Mouse (Mus musculus): Measurements from ENCODE around the gene Hs6st1. TPM values are rescaled to one million over a fixed set of nuclear protein-coding genes. Genes with fewer than 3 reads are reported as not detected.

Hs6st1 gene
- polyA plus RNA-seq, 1 experiment from 2014 or later = 24.1 TPM

- WGBS = 97% methylated on average over 5 of the region's 5 CpGs
Measured at GRCm38 (mm10) chr1:36074197-36074596, 6.0 kb downstream of the Hs6st1 start.

GRCm38 (mm10) chr1:36074968-36075367, 6.8 kb downstream of the Hs6st1 start:
- WGBS = 87% methylated on average over 7 of the region's 7 CpGs

More at GRCm38 (mm10) chr1:36074197-36074596, 6.0 kb downstream of the Hs6st1 start:
- no peak overlapping the region for H3K9ac ChIP-seq (replicated peaks)
- no peak overlapping the region for H3K4me3 ChIP-seq (replicated peaks)
- no peaks in the 10 kb centered on the region for H3K27me3 ChIP-seq (replicated peaks)
- H3K4me1 ChIP-seq = peaks cover 90% of the 10 kb centered on the region
- H3K4me2 ChIP-seq = no peak overlapping the region
- ATAC-seq (ENCODE audit: low FRiP score) = no peak
- H3K27ac ChIP-seq (replicated peaks) = no peak overlapping the region
- H3K9me3 ChIP-seq (replicated peaks) = no peaks in the 10 kb centered on the region
- H3K36me3 ChIP-seq = 0 out of 2 replicates have a peak, but pooled peaks cover 3% of the 10 kb centered on the region

GRCm38 (mm10) chr1:36075652-36076051, 7.5 kb downstream of the Hs6st1 start:
- Histone ChIP-seq H3K4me3 (replicated peaks) (no peak overlapping the region), H3K9ac (replicated peaks) (no peak overlapping the region), H3K27ac (replicated peaks) (no peak overlapping the region), H3K36me3 (0 out of 2 replicates have a peak, but pooled peaks cover 3% of the 10 kb centered on the region), H3K9me3 (replicated peaks) (no peaks in the 10 kb centered on the region), H3K4me2 (no peak overlapping the region), H3K4me1 (peaks cover 90% of the 10 kb centered on the region), H3K27me3 (replicated peaks) (no peaks in the 10 kb centered on the region)
- ATAC-seq (ENCODE audit: low FRiP score) = no peak
- 80% methylated on average over 5 of the region's 5 CpGs for WGBS

More at GRCm38 (mm10) chr1:36074968-36075367, 6.8 kb downstream of the Hs6st1 start:
- no peak overlapping the region for H3K4me3 ChIP-seq (replicated peaks)
- H3K36me3 ChIP-seq = 0 out of 2 replicates have a peak, but pooled peaks cover 3% of the 10 kb centered on the region
- H3K4me2 ChIP-seq = no peak overlapping the region
- no peak overlapping the region for H3K27ac ChIP-seq (replicated peaks)
- ATAC-seq (ENCODE audit: low FRiP score) = no peak
- H3K4me1 ChIP-seq = peaks cover 90% of the 10 kb centered on the region
- no peaks in the 10 kb centered on the region for H3K27me3 ChIP-seq (replicated peaks)
- no peaks in the 10 kb centered on the region for H3K9me3 ChIP-seq (replicated peaks)
- no peak overlapping the region for H3K9ac ChIP-seq (replicated peaks)

- ATAC-seq (ENCODE audit: low FRiP score) = no peak
- H3K27me3 ChIP-seq (replicated peaks) = no peaks in the 10 kb centered on the region
Measured at GRCm38 (mm10) chr1:36077084-36077483, 8.9 kb downstream of the Hs6st1 start.

GRCm38 (mm10) chr1:36078250-36078649, 10.1 kb downstream of the Hs6st1 start:
- Histone ChIP-seq H3K9me3 (replicated peaks) (no peaks in the 10 kb centered on the region), H3K4me3 (replicated peaks) (no peak overlapping the region), H3K9ac (replicated peaks) (no peak overlapping the region), H3K27ac (replicated peaks) (no peak overlapping the region), H3K4me1 (peaks cover 67% of the 10 kb centered on the region), H3K36me3 (0 out of 2 replicates have a peak, but pooled peaks cover 3% of the 10 kb centered on the region), H3K4me2 (no peak overlapping the region), H3K27me3 (replicated peaks) (no peaks in the 10 kb centered on the region)
- ATAC-seq (ENCODE audit: low FRiP score) = no peak
- WGBS = 91% methylated on average over 1 of the region's 1 CpGs

More at GRCm38 (mm10) chr1:36077084-36077483, 8.9 kb downstream of the Hs6st1 start:
- Histone ChIP-seq H3K36me3 (0 out of 2 replicates have a peak, but pooled peaks cover 3% of the 10 kb centered on the region), H3K4me2 (peak overlapping the region; percentile 17), H3K9me3 (replicated peaks) (no peaks in the 10 kb centered on the region), H3K4me1 (peaks cover 78% of the 10 kb centered on the region), H3K4me3 (replicated peaks) (no peak overlapping the region), H3K27ac (replicated peaks) (no peak overlapping the region), H3K9ac (replicated peaks) (no peak overlapping the region)
- WGBS = 25% methylated on average over 6 of the region's 6 CpGs

GRCm38 (mm10) chr1:36079679-36080078, 11.5 kb downstream of the Hs6st1 start:
- peaks cover 9% of the 10 kb centered on the region; the same call in 1 of the 2 replicates for H3K36me3 ChIP-seq
- H3K9me3 ChIP-seq (replicated peaks) = no peaks in the 10 kb centered on the region
- no peaks in the 10 kb centered on the region for H3K27me3 ChIP-seq (replicated peaks)
- H3K4me2 ChIP-seq = no peak overlapping the region
- peaks cover 56% of the 10 kb centered on the region for H3K4me1 ChIP-seq
- 0 out of 2 replicates have a peak overlapping the region, but pooled peaks have one; percentile 30 for H3K27ac ChIP-seq (replicated peaks)
- H3K9ac ChIP-seq (replicated peaks) = no peak overlapping the region
- H3K4me3 ChIP-seq (replicated peaks) = no peak overlapping the region
- ATAC-seq (ENCODE audit: low FRiP score) = no peak
- 64% methylated on average over 8 of the region's 8 CpGs for WGBS

- ATAC-seq (ENCODE audit: low FRiP score) = no peak
- 54% methylated on average over 5 of the region's 5 CpGs for WGBS
- Histone ChIP-seq H3K27me3 (replicated peaks) (no peaks in the 10 kb centered on the region), H3K9ac (replicated peaks) (no peak overlapping the region), H3K27ac (replicated peaks) (no peak overlapping the region), H3K4me1 (peaks cover 43% of the 10 kb centered on the region), H3K4me2 (no peak overlapping the region), H3K9me3 (replicated peaks) (no peaks in the 10 kb centered on the region), H3K36me3 (peaks cover 13% of the 10 kb centered on the region), H3K4me3 (replicated peaks) (no peak overlapping the region)
Measured at GRCm38 (mm10) chr1:36080974-36081373, 12.8 kb downstream of the Hs6st1 start.

- Histone ChIP-seq H3K4me2 (no peak overlapping the region), H3K4me1 (peaks cover 41% of the 10 kb centered on the region), H3K27me3 (replicated peaks) (no peaks in the 10 kb centered on the region), H3K36me3 (peaks cover 17% of the 10 kb centered on the region), H3K9me3 (replicated peaks) (no peaks in the 10 kb centered on the region), H3K4me3 (replicated peaks) (no peak overlapping the region), H3K9ac (replicated peaks) (no peak overlapping the region), H3K27ac (replicated peaks) (no peak overlapping the region)
- ATAC-seq (ENCODE audit: low FRiP score) = no peak
- 93% methylated on average over 6 of the region's 6 CpGs for WGBS
Measured at GRCm38 (mm10) chr1:36082184-36082583, 14.0 kb downstream of the Hs6st1 start.

- H3K27ac ChIP-seq (replicated peaks) = no peak overlapping the region
- WGBS = 97% methylated on average over 5 of the region's 5 CpGs
- H3K27me3 ChIP-seq (replicated peaks) = no peaks in the 10 kb centered on the region
- ATAC-seq (ENCODE audit: low FRiP score) = no peak
- H3K4me2 ChIP-seq = no peak overlapping the region
- H3K9ac ChIP-seq (replicated peaks) = no peak overlapping the region
- H3K4me3 ChIP-seq (replicated peaks) = no peak overlapping the region
- peaks cover 14% of the 10 kb centered on the region for H3K36me3 ChIP-seq
- H3K4me1 ChIP-seq = peaks cover 42% of the 10 kb centered on the region
- H3K9me3 ChIP-seq (replicated peaks) = no peaks in the 10 kb centered on the region
Measured at GRCm38 (mm10) chr1:36083554-36083953, 15.4 kb downstream of the Hs6st1 start.

GRCm38 (mm10) chr1:36085069-36085468, 16.9 kb downstream of the Hs6st1 start:
- no peaks in the 10 kb centered on the region for H3K9me3 ChIP-seq (replicated peaks)
- WGBS = 94% methylated on average over 5 of the region's 5 CpGs
- no peak overlapping the region for H3K9ac ChIP-seq (replicated peaks)
- no peaks in the 10 kb centered on the region for H3K27me3 ChIP-seq (replicated peaks)
- no peak overlapping the region for H3K27ac ChIP-seq (replicated peaks)
- no peak overlapping the region for H3K4me3 ChIP-seq (replicated peaks)
- peaks cover 48% of the 10 kb centered on the region for H3K4me1 ChIP-seq
- H3K36me3 ChIP-seq = peaks cover 14% of the 10 kb centered on the region
- H3K4me2 ChIP-seq = no peak overlapping the region
- no peak for ATAC-seq (ENCODE audit: low FRiP score)

GRCm38 (mm10) chr1:36088367-36088766, 20.2 kb downstream of the Hs6st1 start:
- no peaks in the 10 kb centered on the region for H3K9me3 ChIP-seq (replicated peaks)
- 38% methylated on average over 4 of the region's 4 CpGs for WGBS
- H3K27me3 ChIP-seq (replicated peaks) = no peaks in the 10 kb centered on the region
- H3K4me1 ChIP-seq = peaks cover 51% of the 10 kb centered on the region
- peak overlapping the region; percentile 64 for H3K27ac ChIP-seq (replicated peaks)
- H3K9ac ChIP-seq (replicated peaks) = no peak overlapping the region
- no peak overlapping the region for H3K4me3 ChIP-seq (replicated peaks)
- peaks cover 14% of the 10 kb centered on the region for H3K36me3 ChIP-seq
- H3K4me2 ChIP-seq = no peak overlapping the region
- ATAC-seq (ENCODE audit: low FRiP score) = peak; percentile 26; the same call in 1 of the 2 replicates

- H3K4me2 ChIP-seq = no peak overlapping the region
- H3K9ac ChIP-seq (replicated peaks) = peak overlapping the region; percentile 4; the same call in 1 of the 2 replicates
- no peaks in the 10 kb centered on the region for H3K9me3 ChIP-seq (replicated peaks)
- H3K27me3 ChIP-seq (replicated peaks) = no peaks in the 10 kb centered on the region
- H3K36me3 ChIP-seq = peaks cover 14% of the 10 kb centered on the region
- peaks cover 51% of the 10 kb centered on the region for H3K4me1 ChIP-seq
- H3K4me3 ChIP-seq (replicated peaks) = no peak overlapping the region
- ATAC-seq (ENCODE audit: low FRiP score) = 0 out of 2 replicates have a peak, but pooled peaks have one; percentile 15
- 0 out of 2 replicates have a peak overlapping the region, but pooled peaks have one; percentile 48 for H3K27ac ChIP-seq (replicated peaks)
- 53% methylated on average over 1 of the region's 1 CpGs for WGBS
Measured at GRCm38 (mm10) chr1:36089481-36089880, 21.3 kb downstream of the Hs6st1 start.

All from neural tube, embryonic 15.5 days (tissue).